Comparison of ENCODE assay signal across 8 mouse cellular contexts in the genomic region with DNA sequence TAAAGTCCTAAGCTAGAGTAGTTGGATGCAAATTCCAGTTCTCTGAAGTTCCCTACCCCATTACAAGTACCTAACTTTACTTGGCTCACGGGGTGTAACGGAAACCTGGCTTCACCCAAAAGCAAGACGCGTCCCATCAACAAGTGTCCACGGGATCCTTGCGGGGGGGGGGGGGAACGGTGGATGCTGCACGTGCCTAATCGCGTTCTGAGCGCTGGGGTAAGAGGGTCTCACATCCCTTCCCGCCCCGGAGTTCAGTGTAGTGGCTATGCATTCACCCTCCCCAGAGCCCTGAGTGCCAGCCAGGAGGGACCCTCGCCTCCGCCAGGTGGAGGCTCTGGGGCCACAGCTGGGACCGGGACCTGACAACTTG. TPM values are rescaled to one million over a fixed set of nuclear protein-coding genes. Genes with fewer than 3 reads are reported as not detected.
DNase-seq lines count a peak whose midpoint lies in the region; ATAC-seq and TF ChIP-seq lines count a peak whose summit lies in the region.

No protein-coding gene starts in this region.

- intact Hi-C loops in gastrocnemius, postnatal 36 days (cut with DNase I): loop anchor here (5.0 kb wide), 1 partner anchor 306 kb away; the partner anchor contains the start of gene Samd4

- no peak overlapping the region for H3K27ac ChIP-seq in kidney, embryonic 14.5 days (ENCODE audit: low read depth, low read length)
- peak overlapping the region; percentile 93 for H3K27ac ChIP-seq in bone marrow, adult 2 months (ENCODE audit: control insufficient read depth, insufficient read depth, low read depth, low read length, poor library complexity)
- no peak overlapping the region for H3K27ac ChIP-seq in hindbrain, embryonic 14.5 days
- H3K27ac ChIP-seq in midbrain, embryonic 14.5 days (replicated peaks; ENCODE audit: low read depth, low read length): no peak overlapping the region

- no peaks in the 10 kb centered on the region for H3K9me3 ChIP-seq in kidney, embryonic 14.5 days (ENCODE audit: control insufficient read depth, low read length)
- no peaks in the 10 kb centered on the region for H3K9me3 ChIP-seq in hindbrain, embryonic 14.5 days (ENCODE audit: control insufficient read depth, low read length)
- no peaks in the 10 kb centered on the region for H3K9me3 ChIP-seq in midbrain, embryonic 14.5 days (ENCODE audit: control insufficient read depth, low read length)

- peak overlapping the region; percentile 99 for H3K4me2 ChIP-seq in kidney, embryonic 14.5 days (replicated peaks; ENCODE audit: low read depth, low read length)
- H3K4me2 ChIP-seq in hindbrain, embryonic 14.5 days (replicated peaks): peak overlapping the region; percentile 100
- peak overlapping the region; percentile 99 for H3K4me2 ChIP-seq in midbrain, embryonic 14.5 days (ENCODE audit: low read length)

- TF ChIP-seq CTCF in bone marrow, adult 2 months (IDR thresholded peaks at IDR 0.05; ENCODE audit: control insufficient read depth, insufficient read depth, low read length): no peak

- peak overlapping the region; percentile 57 for H3K9ac ChIP-seq in kidney, embryonic 14.5 days (ENCODE audit: low read depth, low read length)
- peak overlapping the region; percentile 67 for H3K9ac ChIP-seq in hindbrain, embryonic 14.5 days
- H3K9ac ChIP-seq in midbrain, embryonic 14.5 days (replicated peaks; ENCODE audit: low read length): peak overlapping the region; percentile 52

- peaks cover 8% of the 10 kb centered on the region; the same call in 1 of the 2 replicates for H3K27me3 ChIP-seq in kidney, embryonic 14.5 days (ENCODE audit: control insufficient read depth, insufficient read depth, low read length)
- H3K27me3 ChIP-seq in hindbrain, embryonic 14.5 days (ENCODE audit: control insufficient read depth, insufficient read depth, low read length): peaks cover 29% of the 10 kb centered on the region
- peaks cover 17% of the 10 kb centered on the region for H3K27me3 ChIP-seq in midbrain, embryonic 14.5 days (ENCODE audit: control insufficient read depth, insufficient read depth, low read length)

- peak; percentile 30 for ATAC-seq in kidney, embryonic 14.5 days (ENCODE audit: low FRiP score, low TSS enrichment)
- peak; percentile 54 for ATAC-seq in hindbrain, embryonic 14.5 days (ENCODE audit: low FRiP score)
- ATAC-seq in midbrain, embryonic 14.5 days (ENCODE audit: low FRiP score, low TSS enrichment): peak; percentile 29; the same call in 1 of the 2 replicates
- no peak for ATAC-seq in granulocyte monocyte progenitor cell, adult 5-6 weeks (replicated peaks; ENCODE audit: poor library complexity, severe bottlenecking)

- H3K36me3 ChIP-seq in kidney, embryonic 14.5 days (ENCODE audit: control insufficient read depth, insufficient read depth, low read length): no peaks in the 10 kb centered on the region
- no peaks in the 10 kb centered on the region for H3K36me3 ChIP-seq in hindbrain, embryonic 14.5 days (replicated peaks; ENCODE audit: control insufficient read depth, insufficient read depth)
- H3K36me3 ChIP-seq in midbrain, embryonic 14.5 days (ENCODE audit: control insufficient read depth, insufficient read depth, low read length): no peaks in the 10 kb centered on the region

- TF ChIP-seq POLR2A in bone marrow, adult 2 months (IDR thresholded peaks at IDR 0.05; ENCODE audit: borderline replicate concordance, control insufficient read depth, low read depth, low read length): no peak

- H3K4me3 ChIP-seq in kidney, embryonic 14.5 days (ENCODE audit: low read length): peak overlapping the region; percentile 71
- H3K4me3 ChIP-seq in bone marrow, adult 2 months (replicated peaks; ENCODE audit: control insufficient read depth, low read depth, low read length): peak overlapping the region; percentile 96
- H3K4me3 ChIP-seq in hindbrain, embryonic 14.5 days (replicated peaks; ENCODE audit: low read length): peak overlapping the region; percentile 78
- peak overlapping the region; percentile 77 for H3K4me3 ChIP-seq in midbrain, embryonic 14.5 days (replicated peaks; ENCODE audit: low read depth, low read length)

- no peak for DNase-seq in kidney, postnatal 10 days
- no peak for DNase-seq in hindbrain, embryonic 14.5 days (ENCODE audit: low spot score)
- DNase-seq in midbrain, embryonic 14.5 days: no peak
- DNase-seq in frontal cortex, postnatal 25 days (ENCODE audit: low spot score in 2 of 2): no peak
- DNase-seq in gastrocnemius, postnatal 36 days: no peak

- WGBS in kidney, embryonic 14.5 days: under 1% methylated on average over 14 of the region's 16 CpGs
- WGBS in bone marrow, adult 2 months: under 1% methylated on average over 16 of the region's 16 CpGs
- 2% methylated on average over 16 of the region's 16 CpGs for WGBS in hindbrain, embryonic 14.5 days
- 1% methylated on average over 16 of the region's 16 CpGs for WGBS in midbrain, embryonic 14.5 days

- H3K4me1 ChIP-seq in kidney, embryonic 14.5 days (ENCODE audit: control insufficient read depth, insufficient read depth, low read length): peaks cover 6% of the 10 kb centered on the region; the same call in 1 of the 2 replicates
- no peaks in the 10 kb centered on the region; the same call in 1 of the 2 replicates for H3K4me1 ChIP-seq in bone marrow, adult 2 months (ENCODE audit: control insufficient read depth, insufficient read depth, low read length)
- H3K4me1 ChIP-seq in hindbrain, embryonic 14.5 days (replicated peaks; ENCODE audit: control insufficient read depth, insufficient read depth, low read length): 0 out of 2 replicates have a peak, but pooled peaks cover 7% of the 10 kb centered on the region
- H3K4me1 ChIP-seq in midbrain, embryonic 14.5 days (ENCODE audit: control insufficient read depth, insufficient read depth, low read length): peaks cover 4% of the 10 kb centered on the region; the same call in 1 of the 2 replicates

RNA-seq across cellular contexts. Expression of gene Gch1, which starts 0.8 kb away (rescaled TPM):
- polyA plus RNA-seq in kidney, embryonic 14.5 days (2014; fragmentation: Nextera tagmentation; extraction: Ambion mirVana): 1.4 and 2.2 TPM in 2 replicates
- 18.8 and 26.8 TPM in 2 replicates for polyA plus RNA-seq in bone marrow, adult 2 months (2011; ENCODE audit: insufficient read depth, insufficient read length, low replicate concordance, missing spikeins)
- polyA plus RNA-seq in hindbrain, embryonic 14.5 days (2014; fragmentation: Nextera tagmentation; extraction: Ambion mirVana): 5.2 and 6.4 TPM in 2 replicates
- 6.2 and 6.8 TPM in 2 replicates for polyA plus RNA-seq in midbrain, embryonic 14.5 days (2014; fragmentation: Nextera tagmentation; extraction: Ambion mirVana)
- 1.8 and 3.3 TPM in 2 replicates for total RNA-seq in granulocyte monocyte progenitor cell, adult 5-6 weeks (2014; fragmentation: Nextera tagmentation)
- 0.41 and 2.1 TPM in 2 replicates for total RNA-seq in granulocyte monocyte progenitor cell, adult 5-6 weeks (2017)
- total RNA-seq in gastrocnemius, postnatal 36 days (2021): 1 to 10 TPM; 2.0 to 2.6 TPM
